In genomic region chr7:3707568-3708413, GRCm38 (mm10) we compare ENCODE assay signal across 1 mouse cellular context.
TF ChIP-seq lines count a peak whose summit lies in the region.

No protein-coding gene starts in this region.

TF ChIP-seq in CH12.LX, 34 proteins besides CTCF, POLR2A, EP300 and RAD21:
- peak; percentile 91 for TF ChIP-seq CHD2 (IDR thresholded peaks at IDR 0.05; ENCODE audit: low read length)
- TF ChIP-seq MAZ (IDR thresholded peaks at IDR 0.05; ENCODE audit: low read depth, low read length) = peak; percentile 62; the same call in 1 of the 2 replicates
- TF ChIP-seq ZMIZ1 (IDR thresholded peaks at IDR 0.05; ENCODE audit: low read depth, low read length) = peak; percentile 85; the same call in 1 of the 2 replicates
- TF ChIP-seq TBP (conservative IDR thresholded peaks at IDR 0.05; ENCODE audit: low read depth, low read length) = no peak
- TF ChIP-seq MAFK (IDR thresholded peaks at IDR 0.05; ENCODE audit: insufficient replicate concordance, low read length) = 0 out of 2 replicates have a peak, but pooled peaks have one; percentile 55
- peak; percentile 61; the same call in 1 of the 2 replicates for TF ChIP-seq MXI1 (IDR thresholded peaks at IDR 0.05; ENCODE audit: low read depth, low read length)
- TF ChIP-seq USF2 (conservative IDR thresholded peaks at IDR 0.05; ENCODE audit: low read depth, low read length) = peak; percentile 60
- peak; percentile 94 for TF ChIP-seq CHD1 (IDR thresholded peaks at IDR 0.05; ENCODE audit: low read depth, low read length)
- 0 out of 2 replicates have a peak, but pooled peaks have one; percentile 21 for TF ChIP-seq HCFC1 (IDR thresholded peaks at IDR 0.05; ENCODE audit: low read depth, low read length)
- 0 out of 2 replicates have a peak, but pooled peaks have one; percentile 8 for TF ChIP-seq JUND (conservative IDR thresholded peaks at IDR 0.05; ENCODE audit: low read depth, low read length)
- 0 out of 2 replicates have a peak, but pooled peaks have one; percentile 64 for TF ChIP-seq SIN3A (IDR thresholded peaks at IDR 0.05; ENCODE audit: low read length)
- no peak for TF ChIP-seq IRF4 (IDR thresholded peaks at IDR 0.05; ENCODE audit: low read depth, low read length)
- peak; percentile 99 for TF ChIP-seq POLR2AphosphoS2 (IDR thresholded peaks at IDR 0.05; ENCODE audit: low read depth, low read length)
- TF ChIP-seq MYC (IDR thresholded peaks at IDR 0.05; ENCODE audit: low read depth, low read length) = peak; percentile 33; the same call in 1 of the 2 replicates
- TF ChIP-seq SMC3 (IDR thresholded peaks at IDR 0.05; ENCODE audit: low read depth, low read length) = peak; percentile 15
- TF ChIP-seq PAX5 (IDR thresholded peaks at IDR 0.05; ENCODE audit: low read length) = no peak
- TF ChIP-seq KAT2A (IDR thresholded peaks at IDR 0.05; ENCODE audit: insufficient replicate concordance, low read length) = 0 out of 2 replicates have a peak, but pooled peaks have one; percentile 56
- 0 out of 2 replicates have a peak, but pooled peaks have one; percentile 6 for TF ChIP-seq BHLHE40 (IDR thresholded peaks at IDR 0.05; ENCODE audit: low read depth, low read length)
- peak; percentile 43; the same call in 1 of the 2 replicates for TF ChIP-seq NELFE (IDR thresholded peaks at IDR 0.05; ENCODE audit: low read depth, low read length)
- no peak for TF ChIP-seq JUN (IDR thresholded peaks at IDR 0.05; ENCODE audit: insufficient read depth, low read depth, low read length)
- TF ChIP-seq RCOR1 (conservative IDR thresholded peaks at IDR 0.05; ENCODE audit: low read depth, low read length) = peak; percentile 86
- TF ChIP-seq ZNF384 (IDR thresholded peaks at IDR 0.05; ENCODE audit: low read depth, low read length) = no peak
